Mouse (Mus musculus) ES-E14 (cell line): ENCODE measurements around the gene Mrpl36. TPM values are rescaled to one million over a fixed set of nuclear protein-coding genes. Genes with fewer than 3 reads are reported as not detected.
A peak's percentile ranks its signal among the peaks of the same experiment; 100 is the strongest.

Source experiments
- DNase-seq: peaks from one replicate; pipeline ENCODE4 v3.0.0-alpha.2; 2013; ENCODE audit warnings: low read depth, low spot score
- H3K27ac ChIP-seq: 2 replicates; pipeline ENCODE4 v1.5.1; 2012; ENCODE audit warnings: low read depth, mild to moderate bottlenecking, low read length, moderate library complexity, mixed read lengths; ENCODE audit not compliant: poor library complexity, insufficient read depth, severe bottlenecking
- H3K36me3 ChIP-seq: 2 replicates; pipeline ENCODE4 v1.6.1; 2012; ENCODE audit warnings: mild to moderate bottlenecking, low read length, moderate library complexity, mixed read lengths; ENCODE audit not compliant: control insufficient read depth, poor library complexity, insufficient read depth, severe bottlenecking
- H3K4me1 ChIP-seq, 2 experiments: fragments of 150-350 bp in 1 of 2; sonication (generic) in 1 of 2; 2 replicates each; pipeline ENCODE4 v1.6.1; 2012; ENCODE audit warnings: low read length in 2 of 2, mild to moderate bottlenecking in 1 of 2, mixed read lengths in 1 of 2; ENCODE audit not compliant: control insufficient read depth in 2 of 2, insufficient read depth in 2 of 2, poor library complexity in 1 of 2
- H3K4me3 ChIP-seq, 2 experiments: fragments of 150-350 bp in 1 of 2; sonication (generic) in 1 of 2; 2 replicates each; pipeline ENCODE4 v1.5.1; 2012; ENCODE audit warnings: low read length in 2 of 2, low read depth in 1 of 2, mild to moderate bottlenecking in 1 of 2, mixed read lengths in 1 of 2; ENCODE audit not compliant: insufficient read depth in 1 of 2, poor library complexity in 1 of 2, severe bottlenecking in 1 of 2
- H3K9ac ChIP-seq: 2 replicates; pipeline ENCODE4 v1.6.1; 2012; ENCODE audit warnings: low read depth, mild to moderate bottlenecking, low read length, mixed read lengths; ENCODE audit not compliant: poor library complexity, insufficient read depth, severe bottlenecking
- H3K9me3 ChIP-seq: fragments of 150-350 bp; sonication (generic); 2 replicates; pipeline ENCODE4 v1.6.1; 2012; ENCODE audit warnings: low read depth, mild to moderate bottlenecking, low read length; ENCODE audit not compliant: control insufficient read depth, insufficient read depth
- CHD2 ChIP-seq: IDR thresholded peaks from 2 replicates; pipeline ENCODE4 v1.6.1; 2014; ENCODE audit warnings: mild to moderate bottlenecking, low read depth, low read length, inconsistent platforms
- HCFC1 ChIP-seq: IDR thresholded peaks from 2 replicates; pipeline ENCODE4 v1.6.1; 2012; ENCODE audit warnings: low read length, inconsistent platforms, borderline replicate concordance; ENCODE audit not compliant: insufficient read depth
- MAFK ChIP-seq: IDR thresholded peaks from 2 replicates; pipeline ENCODE4 v1.6.1; 2014; ENCODE audit warnings: mild to moderate bottlenecking, low read depth, low read length, inconsistent platforms; ENCODE audit not compliant: insufficient read depth
- ZC3H11A ChIP-seq: IDR thresholded peaks from 2 replicates; pipeline ENCODE4 v1.6.1; 2012; ENCODE audit warnings: low read depth, mild to moderate bottlenecking, inconsistent platforms, low read length, borderline replicate concordance
- ZNF384 ChIP-seq: IDR thresholded peaks from 2 replicates; pipeline ENCODE4 v1.6.1; 2012; ENCODE audit warnings: low read depth, low read length, inconsistent platforms
- in situ Hi-C, 2 experiments: fragments of 600-800 bp; cut with MboI; formaldehyde crosslinking; loops; one replicate each; pipeline ENCODE4 v1.15.1; 2025; ENCODE audit warnings: low sequenced_read_pairs in 2 of 2, inconsistent platforms in 1 of 2; ENCODE audit not compliant: unreplicated experiment in 2 of 2
- total RNA-seq: library from RNA; depleted of rRNA; stranded (reverse); fragments of 300-350 nt; gene quantifications from 2 replicates; pipeline ENCODE4 v1.2.3, GENCODE M21; 2012; rRNA removed

Gene Mrpl36
- total RNA-seq, 1 experiment = 95.7 TPM

GRCm38 (mm10) chr13:73352491-73352890 is 24.2 kb downstream of the Mrpl36 start:
- Histone ChIP-seq H3K27ac (no peak overlapping the region), H3K4me1 (peaks cover 2 to 12% of the 10 kb centered on the region in 2 experiments; a peak in 3 of 4 replicates), H3K36me3 (no peaks in the 10 kb centered on the region), H3K9me3 (no peaks in the 10 kb centered on the region), H3K4me3 (no peak overlapping the region), H3K9ac (no peak overlapping the region)
- in situ Hi-C loops = no loop called here
- DNase-seq = no peak
- no peak for TF ChIP-seq ZNF384
- no peak for TF ChIP-seq MAFK
- TF ChIP-seq ZC3H11A = no peak
- TF ChIP-seq CHD2 = no peak
- no peak for TF ChIP-seq HCFC1

- Histone ChIP-seq H3K4me1 (peaks cover 0 to 4% of the 10 kb centered on the region in 2 experiments; a peak in 1 of 4 replicates), H3K9ac (no peak overlapping the region), H3K9me3 (no peaks in the 10 kb centered on the region), H3K36me3 (no peaks in the 10 kb centered on the region), H3K27ac (no peak overlapping the region), H3K4me3 (no peak overlapping the region)
- TF ChIP-seq CHD2 = no peak
- peak; percentile 89 for TF ChIP-seq ZNF384
- no peak for DNase-seq
- in situ Hi-C loops = no loop called here
Measured at GRCm38 (mm10) chr13:73357106-73357505, 28.8 kb downstream of the Mrpl36 start.

GRCm38 (mm10) chr13:73373367-73373766 is 45.1 kb downstream of the Mrpl36 start:
- no peak overlapping the region for H3K9ac ChIP-seq
- in situ Hi-C loops = no loop called here
- H3K27ac ChIP-seq = no peak overlapping the region
- no peak overlapping the region for H3K4me3 ChIP-seq
- no peak for DNase-seq
- no peaks in the 10 kb centered on the region for H3K36me3 ChIP-seq
- no peak for TF ChIP-seq HCFC1
- TF ChIP-seq MAFK = no peak
- no peak for TF ChIP-seq ZC3H11A
- no peak for TF ChIP-seq CHD2
- no peak for TF ChIP-seq ZNF384
- H3K9me3 ChIP-seq = no peaks in the 10 kb centered on the region
- H3K4me1 ChIP-seq = peaks cover 0 to 6% of the 10 kb centered on the region in 2 experiments; a peak in 1 of 4 replicates

- Histone ChIP-seq H3K4me3 (no peak overlapping the region), H3K27ac (no peak overlapping the region), H3K9me3 (no peaks in the 10 kb centered on the region), H3K9ac (no peak overlapping the region), H3K4me1 (peaks cover 0 to 6% of the 10 kb centered on the region in 2 experiments; a peak in 1 of 4 replicates), H3K36me3 (no peaks in the 10 kb centered on the region)
- DNase-seq = no peak
- in situ Hi-C loops = no loop called here
- TF ChIP-seq HCFC1 = no peak
- no peak for TF ChIP-seq MAFK
- no peak for TF ChIP-seq ZC3H11A
- TF ChIP-seq CHD2 = no peak
- no peak for TF ChIP-seq ZNF384
Measured at GRCm38 (mm10) chr13:73374612-73375011, 46.3 kb downstream of the Mrpl36 start.

- in situ Hi-C loops = no loop called here
- H3K9me3 ChIP-seq = no peaks in the 10 kb centered on the region
- H3K27ac ChIP-seq = no peak overlapping the region
- H3K4me3 ChIP-seq = no peak overlapping the region
- no peak for DNase-seq
- no peak overlapping the region for H3K9ac ChIP-seq
- no peaks in the 10 kb centered on the region for H3K36me3 ChIP-seq
- peaks cover 0 to 6% of the 10 kb centered on the region in 2 experiments; a peak in 1 of 4 replicates for H3K4me1 ChIP-seq
- TF ChIP-seq ZC3H11A (no peak), HCFC1 (no peak), ZNF384 (no peak), CHD2 (no peak), MAFK (no peak)
Measured at GRCm38 (mm10) chr13:73377637-73378036, 49.3 kb downstream of the Mrpl36 start.

Other genes starting within 250 kb of the Mrpl36 start
- gene Irx4, start 68.0 kb upstream of the Mrpl36 start, total RNA-seq = 0.48 and 0.58 TPM in 2 replicates
- gene Ndufs6, start within 50 bp of the Mrpl36 start, total RNA-seq = 203 and 214 TPM in 2 replicates
- 105 and 128 TPM in 2 replicates for gene Lpcat1, start 138.7 kb downstream of the Mrpl36 start, total RNA-seq
- 0.16 and 0.18 TPM in 2 replicates for gene Slc6a3, start 208.2 kb downstream of the Mrpl36 start, total RNA-seq